Mouse (Mus musculus): ENCODE measurements around the gene Stard10. TPM values are rescaled to one million over a fixed set of nuclear protein-coding genes. Genes with fewer than 3 reads are reported as not detected.

The Stard10 gene
- polyA plus RNA-seq (2014; fragmentation: Illumina TruSeq; extraction: RNeasy Lipid Tissue Mini Kit (QIAGEN cat#74804); ENCODE audit: low read depth, low replicate concordance): 60.8 TPM

GRCm38 (mm10) chr7:101317014-101317413, at the start of gene Stard10:
Gene Stard10 (plus strand): TSS chr7:101317086.

GRCm38 (mm10) chr7:101301881-101302456, 14.9 kb upstream of the Stard10 start, which contains the start of gene Atg16l2:
Gene Atg16l2 (minus strand): TSS chr7:101302251.

GRCm38 (mm10) chr7:101347767-101348270, 30.9 kb downstream of the Stard10 start, which contains the start of gene Arap1:
Gene Arap1 (plus strand): TSS chr7:101348067.

Other genes with a start within 250 kb of the Stard10 start
- gene Fchsd2, start 224.2 kb upstream of the Stard10 start, polyA plus RNA-seq (2014; fragmentation: Illumina TruSeq; extraction: RNeasy Lipid Tissue Mini Kit (QIAGEN cat#74804); ENCODE audit: low read depth, low replicate concordance): 39.5 TPM
- gene Atg16l2, start 14.8 kb upstream of the Stard10 start, polyA plus RNA-seq (2014; fragmentation: Illumina TruSeq; extraction: RNeasy Lipid Tissue Mini Kit (QIAGEN cat#74804); ENCODE audit: low read depth, low replicate concordance): 0.36 TPM
- 0.18 TPM for gene Arap1, start 31.0 kb downstream of the Stard10 start, polyA plus RNA-seq (2014; fragmentation: Illumina TruSeq; extraction: RNeasy Lipid Tissue Mini Kit (QIAGEN cat#74804); ENCODE audit: low read depth, low replicate concordance)
- not detected for gene Gm45837, start 93.8 kb downstream of the Stard10 start, polyA plus RNA-seq (2014; fragmentation: Illumina TruSeq; extraction: RNeasy Lipid Tissue Mini Kit (QIAGEN cat#74804); ENCODE audit: low read depth, low replicate concordance)
- 1.3 TPM for gene Pde2a, start 104.6 kb downstream of the Stard10 start, polyA plus RNA-seq (2014; fragmentation: Illumina TruSeq; extraction: RNeasy Lipid Tissue Mini Kit (QIAGEN cat#74804); ENCODE audit: low read depth, low replicate concordance)

Measured in testis, adult 10 weeks (tissue).